Mouse (Mus musculus) lung, adult 18-20 months (tissue): ENCODE results near the gene Fmo2.
A peak's percentile ranks its signal among the peaks of the same experiment; 100 is the strongest.

Source experiments
- DNase-seq, 2 experiments: peaks; one replicate each; pipeline ENCODE4 v3.0.0; 2022; ENCODE audit warnings: mixed read lengths in 2 of 2

The Fmo2 gene

GRCm38 (mm10) chr1:162888646-162889045, 9.9 kb downstream of the Fmo2 start:
- no peak for DNase-seq

GRCm38 (mm10) chr1:162887644-162888043, 10.9 kb downstream of the Fmo2 start:
- DNase-seq, result no peak

GRCm38 (mm10) chr1:162886138-162886816, 12.2 kb downstream of the Fmo2 start:
- DNase-seq, result no peak

GRCm38 (mm10) chr1:162882681-162883080, 15.8 kb downstream of the Fmo2 start:
- no peak for DNase-seq

- DNase-seq, result peak; percentile 73 to 81
Measured at GRCm38 (mm10) chr1:162879595-162880369, 18.7 kb downstream of the Fmo2 start.

- DNase-seq, result peak in 1 of 2 experiments; percentile 59
Measured at GRCm38 (mm10) chr1:162875091-162875490, 23.4 kb downstream of the Fmo2 start.

- DNase-seq, result no peak
Measured at GRCm38 (mm10) chr1:162871701-162872311, 26.7 kb downstream of the Fmo2 start.

- DNase-seq, result no peak
Measured at GRCm38 (mm10) chr1:162870978-162871377, 27.5 kb downstream of the Fmo2 start.

GRCm38 (mm10) chr1:162867396-162867795, 31.1 kb downstream of the Fmo2 start:
- no peak for DNase-seq

- DNase-seq, result peak in 1 of 2 experiments; percentile 46
Measured at GRCm38 (mm10) chr1:162866280-162866681, 32.2 kb downstream of the Fmo2 start, which contains the start of gene Fmo1. Gene Fmo1 (minus strand): TSS chr1:162866610.

GRCm38 (mm10) chr1:162865493-162865830, 33.1 kb downstream of the Fmo2 start:
- DNase-seq, result no peak

GRCm38 (mm10) chr1:162864816-162865492, 33.6 kb downstream of the Fmo2 start:
- no peak for DNase-seq

GRCm38 (mm10) chr1:162864279-162864678, 34.2 kb downstream of the Fmo2 start:
- no peak for DNase-seq

- no peak for DNase-seq
Measured at GRCm38 (mm10) chr1:162863579-162863978, 34.9 kb downstream of the Fmo2 start.

GRCm38 (mm10) chr1:162862328-162862727, 36.2 kb downstream of the Fmo2 start:
- no peak for DNase-seq

GRCm38 (mm10) chr1:162859996-162860605, 38.4 kb downstream of the Fmo2 start:
- DNase-seq, result peak in 1 of 2 experiments; percentile 59

GRCm38 (mm10) chr1:162859545-162859976, 39.0 kb downstream of the Fmo2 start:
- DNase-seq, result no peak

GRCm38 (mm10) chr1:162858748-162859130, 39.8 kb downstream of the Fmo2 start:
- DNase-seq, result no peak

GRCm38 (mm10) chr1:162857766-162858747, 40.5 kb downstream of the Fmo2 start:
- no peak for DNase-seq

- DNase-seq, result no peak
Measured at GRCm38 (mm10) chr1:162853812-162854482, 44.6 kb downstream of the Fmo2 start.

GRCm38 (mm10) chr1:162847554-162847953, 51.0 kb downstream of the Fmo2 start:
- DNase-seq, result no peak
